Mouse (Mus musculus) hindbrain, embryonic 10.5 days (tissue): ENCODE data around the gene Gpr137c. TPM values are rescaled to one million over a fixed set of nuclear protein-coding genes. Genes with fewer than 3 reads are reported as not detected.

Source experiments
- DNase-seq: peaks from one replicate; pipeline ENCODE4 v3.0.0-alpha.2; 2017; ENCODE audit warnings: low spot score
- H3K27ac ChIP-seq: fragments of 300-500 bp; sonication (generic); 2 replicates; pipeline ENCODE4 v1.5.1; 2016; ENCODE audit warnings: mild to moderate bottlenecking, moderate library complexity
- H3K27me3 ChIP-seq: fragments of 300-500 bp; sonication (generic); 2 replicates; pipeline ENCODE4 v1.6.1; 2016; ENCODE audit warnings: mild to moderate bottlenecking; ENCODE audit not compliant: poor library complexity, insufficient read depth, severe bottlenecking
- H3K36me3 ChIP-seq: fragments of 300-500 bp; sonication (generic); 2 replicates; pipeline ENCODE4 v1.6.1; 2016; ENCODE audit warnings: mild to moderate bottlenecking, moderate library complexity
- H3K4me1 ChIP-seq: fragments of 300-500 bp; sonication (generic); replicated peaks from 2 replicates; pipeline ENCODE4 v1.6.1; 2016; ENCODE audit warnings: mild to moderate bottlenecking
- H3K4me3 ChIP-seq: fragments of 300-500 bp; sonication (generic); 2 replicates; pipeline ENCODE4 v1.5.1; 2016; ENCODE audit warnings: mild to moderate bottlenecking, moderate library complexity
- H3K9me3 ChIP-seq: fragments of 300-500 bp; sonication (generic); 2 replicates; pipeline ENCODE4 v1.6.1; 2016; ENCODE audit warnings: mild to moderate bottlenecking, moderate library complexity
- WGBS: fragments of 180-500 bp; shearing (Covaris S2); methylation state at CpG from one replicate; pipeline ENCODE4 v1.1.7; 2016; 5-methylcytosine and 5-hydroxymethylcytosine counted together
- polyA plus RNA-seq: library from polyadenylated mRNA; unstranded; fragments of >200 nt; fragmentation: Nextera tagmentation; extraction: Ambion mirVana; gene quantifications from 2 replicates; pipeline ENCODE4 v1.2.1, GENCODE M21; 2016

Gpr137c gene
- polyA plus RNA-seq, 1 experiment from 2014 or later, result 6.2 TPM

GRCm38 (mm10) chr14:45307630-45308328, 88.3 kb downstream of the Gpr137c start:
- 93% methylated on average over 8 of the region's 8 CpGs for WGBS
- no peak overlapping the region for H3K27ac ChIP-seq

GRCm38 (mm10) chr14:45309646-45310045, 90.1 kb downstream of the Gpr137c start:
- Histone ChIP-seq H3K4me3 (no peak overlapping the region), H3K36me3 (peaks cover 3% of the 10 kb centered on the region; the same call in 1 of the 2 replicates), H3K4me1 (no peaks in the 10 kb centered on the region), H3K9me3 (no peaks in the 10 kb centered on the region), H3K27me3 (no peaks in the 10 kb centered on the region), H3K27ac (no peak overlapping the region)
- 94% methylated on average over 13 of the region's 13 CpGs for WGBS
- DNase-seq, result no peak

More at GRCm38 (mm10) chr14:45307630-45308328, 88.3 kb downstream of the Gpr137c start:
- no peak overlapping the region for H3K4me3 ChIP-seq
- DNase-seq, result no peak
- no peaks in the 10 kb centered on the region for H3K9me3 ChIP-seq
- peaks cover 7% of the 10 kb centered on the region; the same call in 1 of the 2 replicates for H3K36me3 ChIP-seq
- H3K4me1 ChIP-seq, result no peaks in the 10 kb centered on the region
- no peaks in the 10 kb centered on the region for H3K27me3 ChIP-seq

GRCm38 (mm10) chr14:45310101-45310500, 90.6 kb downstream of the Gpr137c start:
- 94% methylated on average over 14 of the region's 14 CpGs for WGBS
- no peaks in the 10 kb centered on the region for H3K27me3 ChIP-seq
- no peak for DNase-seq

GRCm38 (mm10) chr14:45316927-45317326, 97.4 kb downstream of the Gpr137c start:
- Histone ChIP-seq H3K4me1 (peaks cover 16% of the 10 kb centered on the region), H3K9me3 (no peaks in the 10 kb centered on the region), H3K27me3 (no peaks in the 10 kb centered on the region), H3K4me3 (peak overlapping the region; percentile 75), H3K27ac (no peak overlapping the region), H3K36me3 (no peaks in the 10 kb centered on the region)
- 86% methylated on average over 5 of the region's 5 CpGs for WGBS
- DNase-seq, result no peak

More at GRCm38 (mm10) chr14:45310101-45310500, 90.6 kb downstream of the Gpr137c start:
- Histone ChIP-seq H3K36me3 (peaks cover 3% of the 10 kb centered on the region; the same call in 1 of the 2 replicates), H3K4me1 (no peaks in the 10 kb centered on the region), H3K4me3 (no peak overlapping the region), H3K9me3 (no peaks in the 10 kb centered on the region), H3K27ac (no peak overlapping the region)

GRCm38 (mm10) chr14:45317921-45318411, 98.4 kb downstream of the Gpr137c start:
- Histone ChIP-seq H3K9me3 (no peaks in the 10 kb centered on the region), H3K27ac (peak overlapping the region; percentile 98), H3K4me1 (peaks cover 16% of the 10 kb centered on the region), H3K4me3 (peak overlapping the region; percentile 75), H3K27me3 (no peaks in the 10 kb centered on the region), H3K36me3 (no peaks in the 10 kb centered on the region)
- under 1% methylated on average over 38 of the region's 38 CpGs for WGBS
- no peak for DNase-seq

- DNase-seq, result peak; percentile 82
- peak within 1 kb of the TSS; percentile 75 for H3K4me3 ChIP-seq
- no peaks in the 10 kb centered on the region for H3K27me3 ChIP-seq
- H3K36me3 ChIP-seq, result no peaks in the 10 kb centered on the region
- peaks cover 16% of the 10 kb centered on the region for H3K4me1 ChIP-seq
- WGBS, result 2% methylated on average over 73 of the region's 74 CpGs
- H3K9me3 ChIP-seq, result no peaks in the 10 kb centered on the region
- H3K27ac ChIP-seq, result peak within 1 kb of the TSS; percentile 98
These were observed 99.1 kb downstream of the Gpr137c start, which contains the start of gene Ero1l for GRCm38 (mm10) chr14:45318426-45319236. TSS of gene Ero1l (minus strand) at chr14:45318771.

- DNase-seq, result no peak
- peak overlapping the region; percentile 75 for H3K4me3 ChIP-seq
- H3K27me3 ChIP-seq, result no peaks in the 10 kb centered on the region
- no peaks in the 10 kb centered on the region for H3K36me3 ChIP-seq
- peak overlapping the region; percentile 98 for H3K27ac ChIP-seq
- 66% methylated on average over 3 of the region's 3 CpGs for WGBS
- H3K9me3 ChIP-seq, result no peaks in the 10 kb centered on the region
- H3K4me1 ChIP-seq, result peaks cover 16% of the 10 kb centered on the region
These were observed 99.7 kb downstream of the Gpr137c start for GRCm38 (mm10) chr14:45319237-45319610.

GRCm38 (mm10) chr14:45320111-45320510, 100.6 kb downstream of the Gpr137c start:
- no peaks in the 10 kb centered on the region for H3K9me3 ChIP-seq
- DNase-seq, result no peak
- 83% methylated on average over 4 of the region's 4 CpGs for WGBS
- no peak overlapping the region for H3K27ac ChIP-seq
- H3K4me1 ChIP-seq, result peaks cover 16% of the 10 kb centered on the region
- H3K27me3 ChIP-seq, result no peaks in the 10 kb centered on the region
- no peaks in the 10 kb centered on the region for H3K36me3 ChIP-seq
- H3K4me3 ChIP-seq, result no peak overlapping the region

- DNase-seq, result no peak
- no peaks in the 10 kb centered on the region for H3K36me3 ChIP-seq
These were observed 101.5 kb downstream of the Gpr137c start for GRCm38 (mm10) chr14:45321067-45321466.

GRCm38 (mm10) chr14:45321622-45322021, 102.1 kb downstream of the Gpr137c start:
- Histone ChIP-seq H3K27ac (no peak overlapping the region), H3K36me3 (no peaks in the 10 kb centered on the region), H3K27me3 (no peaks in the 10 kb centered on the region), H3K4me1 (peaks cover 16% of the 10 kb centered on the region), H3K9me3 (no peaks in the 10 kb centered on the region), H3K4me3 (no peak overlapping the region)
- WGBS, result 89% methylated on average over 5 of the region's 5 CpGs
- no peak for DNase-seq

More at GRCm38 (mm10) chr14:45321067-45321466, 101.5 kb downstream of the Gpr137c start:
- no peaks in the 10 kb centered on the region for H3K9me3 ChIP-seq
- no peaks in the 10 kb centered on the region for H3K27me3 ChIP-seq
- 87% methylated on average over 3 of the region's 3 CpGs for WGBS
- peaks cover 17% of the 10 kb centered on the region for H3K4me1 ChIP-seq
- H3K27ac ChIP-seq, result no peak overlapping the region
- no peak overlapping the region for H3K4me3 ChIP-seq

GRCm38 (mm10) chr14:45322450-45322849, 102.9 kb downstream of the Gpr137c start:
- no peak for DNase-seq
- peaks cover 10% of the 10 kb centered on the region for H3K4me1 ChIP-seq
- H3K4me3 ChIP-seq, result no peak overlapping the region
- H3K27ac ChIP-seq, result no peak overlapping the region
- no peaks in the 10 kb centered on the region for H3K36me3 ChIP-seq
- H3K27me3 ChIP-seq, result no peaks in the 10 kb centered on the region
- 88% methylated on average over 2 of the region's 2 CpGs for WGBS
- H3K9me3 ChIP-seq, result no peaks in the 10 kb centered on the region

- Histone ChIP-seq H3K4me3 (no peak overlapping the region), H3K27me3 (no peaks in the 10 kb centered on the region), H3K36me3 (no peaks in the 10 kb centered on the region), H3K4me1 (peaks cover 3% of the 10 kb centered on the region; the same call in 1 of the 2 replicates), H3K27ac (no peak overlapping the region), H3K9me3 (no peaks in the 10 kb centered on the region)
- DNase-seq, result no peak
- WGBS, result 86% methylated on average over 3 of the region's 3 CpGs
These were observed 103.8 kb downstream of the Gpr137c start for GRCm38 (mm10) chr14:45323320-45323719.

- Histone ChIP-seq H3K27me3 (no peaks in the 10 kb centered on the region), H3K4me3 (no peak overlapping the region), H3K36me3 (no peaks in the 10 kb centered on the region), H3K27ac (no peak overlapping the region), H3K9me3 (no peaks in the 10 kb centered on the region), H3K4me1 (0 out of 2 replicates have a peak, but pooled peaks cover 3% of the 10 kb centered on the region)
- no peak for DNase-seq
These were observed 106.0 kb downstream of the Gpr137c start for GRCm38 (mm10) chr14:45325471-45325870.
